Mouse (Mus musculus) forebrain, embryonic 10.5 days (tissue): ENCODE measurements around the gene Gbgt1. TPM values are rescaled to one million over a fixed set of nuclear protein-coding genes. Genes with fewer than 3 reads are reported as not detected.

Source experiments
- DNase-seq: peaks from one replicate; pipeline ENCODE4 v3.0.0-alpha.2; 2017; ENCODE audit warnings: low spot score; ENCODE audit errors: extremely low spot score
- H3K27ac ChIP-seq: fragments of 300-500 bp; sonication (generic); 2 replicates; pipeline ENCODE4 v1.5.1; 2016; ENCODE audit warnings: mild to moderate bottlenecking
- H3K27me3 ChIP-seq: fragments of 300-500 bp; sonication (generic); 2 replicates; pipeline ENCODE4 v1.6.1; 2016; ENCODE audit warnings: mild to moderate bottlenecking; ENCODE audit not compliant: poor library complexity, severe bottlenecking
- H3K36me3 ChIP-seq: fragments of 300-500 bp; sonication (generic); replicated peaks from 2 replicates; pipeline ENCODE4 v1.6.1; 2016; ENCODE audit warnings: mild to moderate bottlenecking, moderate library complexity
- H3K4me1 ChIP-seq: fragments of 300-500 bp; sonication (generic); 2 replicates; pipeline ENCODE4 v1.6.1; 2016
- H3K4me3 ChIP-seq: fragments of 300-500 bp; sonication (generic); 2 replicates; pipeline ENCODE4 v1.5.1; 2016; ENCODE audit warnings: mild to moderate bottlenecking, moderate library complexity
- H3K9me3 ChIP-seq: fragments of 300-500 bp; sonication (generic); 2 replicates; pipeline ENCODE4 v1.6.1; 2016; ENCODE audit warnings: mild to moderate bottlenecking, moderate library complexity
- WGBS: fragments of 180-500 bp; shearing (Covaris S2); methylation state at CpG from one replicate; pipeline ENCODE4 v1.1.7; 2016; 5-methylcytosine and 5-hydroxymethylcytosine counted together
- polyA plus RNA-seq: library from polyadenylated mRNA; unstranded; fragments of >200 nt; fragmentation: Nextera tagmentation; extraction: Ambion mirVana; gene quantifications from 2 replicates; pipeline ENCODE4 v1.2.1, GENCODE M21; 2016

The Gbgt1 gene
- not detected in 2 replicates for polyA plus RNA-seq

DNA sequence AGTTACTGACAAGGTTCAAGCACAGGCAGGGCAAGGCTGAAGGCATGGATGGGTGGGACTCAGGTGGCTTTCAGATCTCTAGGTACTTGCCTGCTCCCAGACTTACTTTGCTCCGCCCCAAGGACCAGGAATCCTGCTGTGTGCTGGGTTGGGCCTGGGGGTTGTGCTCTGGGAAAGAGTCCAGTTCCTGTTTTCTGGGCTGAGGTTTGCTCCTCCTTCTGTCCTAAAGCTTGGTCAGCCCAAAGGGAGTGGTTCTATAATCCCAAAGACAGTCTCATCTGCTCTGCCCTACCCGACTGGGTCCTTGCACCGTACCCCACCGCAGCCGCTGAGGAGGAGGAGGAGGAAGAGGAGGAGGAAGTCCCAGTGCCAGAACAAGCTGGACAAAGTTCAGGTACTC is at the start of gene Gbgt1:
Gene Gbgt1 (plus strand): TSS at position 221 of the 400 bp plus-strand sequence.
- Histone ChIP-seq H3K9me3 (0 out of 2 replicates have a peak, but pooled peaks cover 3% of the 10 kb centered on the region), H3K4me3 (no peak within 1 kb of the TSS), H3K36me3 (no peaks in the 10 kb centered on the region), H3K27ac (no peak within 1 kb of the TSS), H3K27me3 (no peaks in the 10 kb centered on the region), H3K4me1 (no peaks in the 10 kb centered on the region)
- WGBS: 83% methylated on average over 5 of the region's 5 CpGs
- no peak for DNase-seq

DNA sequence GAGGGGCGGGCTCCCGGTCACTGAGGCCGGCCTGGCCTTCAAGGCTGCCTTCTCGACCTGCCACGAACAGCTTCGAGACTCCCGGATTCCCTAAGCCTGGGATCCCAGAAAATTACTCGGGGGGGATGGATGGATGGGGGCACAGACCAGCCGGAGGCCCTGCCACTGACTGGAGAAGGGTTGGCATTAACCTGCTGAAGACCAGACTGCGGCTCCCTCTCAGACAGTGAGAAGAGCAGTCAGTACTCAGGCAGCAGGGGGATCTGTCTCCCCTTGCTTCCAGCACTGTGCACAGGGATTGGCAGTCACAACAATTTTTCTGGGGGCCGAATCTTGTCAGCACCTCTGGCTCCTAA is 49.4 kb upstream of the Gbgt1 start:
- Histone ChIP-seq H3K27me3 (peaks cover 37% of the 10 kb centered on the region), H3K27ac (peak overlapping the region; percentile 92), H3K36me3 (peaks cover 25% of the 10 kb centered on the region), H3K4me1 (peaks cover 25% of the 10 kb centered on the region), H3K4me3 (peak overlapping the region; percentile 83), H3K9me3 (no peaks in the 10 kb centered on the region)
- DNase-seq: no peak
- WGBS: 10% methylated on average over 11 of the region's 11 CpGs

DNA sequence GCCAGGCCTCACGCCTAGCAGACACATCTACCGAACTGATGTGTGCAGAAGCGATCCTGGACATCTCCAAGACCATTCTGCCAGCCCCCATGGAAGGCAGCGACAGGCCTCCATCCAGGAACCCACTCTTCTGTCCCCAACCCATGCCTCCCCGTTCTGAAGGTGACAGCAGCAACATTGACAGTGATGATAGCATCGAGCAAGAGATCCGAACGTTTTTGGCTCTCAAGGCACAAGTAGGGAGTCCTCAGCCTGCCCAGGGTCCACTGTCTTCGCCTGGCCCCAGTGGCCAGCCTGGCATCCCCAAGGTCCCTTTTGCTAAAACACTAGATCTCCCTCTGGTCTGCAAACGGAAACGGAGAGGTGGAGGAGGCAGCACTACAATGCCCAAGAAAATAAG is 45.0 kb upstream of the Gbgt1 start:
- peaks cover 14% of the 10 kb centered on the region for H3K27me3 ChIP-seq
- peaks cover 46% of the 10 kb centered on the region for H3K36me3 ChIP-seq
- no peak overlapping the region for H3K27ac ChIP-seq
- H3K9me3 ChIP-seq: no peaks in the 10 kb centered on the region
- H3K4me1 ChIP-seq: peaks cover 15% of the 10 kb centered on the region
- 92% methylated on average over 11 of the region's 11 CpGs for WGBS
- DNase-seq: no peak
- no peak overlapping the region for H3K4me3 ChIP-seq

DNA sequence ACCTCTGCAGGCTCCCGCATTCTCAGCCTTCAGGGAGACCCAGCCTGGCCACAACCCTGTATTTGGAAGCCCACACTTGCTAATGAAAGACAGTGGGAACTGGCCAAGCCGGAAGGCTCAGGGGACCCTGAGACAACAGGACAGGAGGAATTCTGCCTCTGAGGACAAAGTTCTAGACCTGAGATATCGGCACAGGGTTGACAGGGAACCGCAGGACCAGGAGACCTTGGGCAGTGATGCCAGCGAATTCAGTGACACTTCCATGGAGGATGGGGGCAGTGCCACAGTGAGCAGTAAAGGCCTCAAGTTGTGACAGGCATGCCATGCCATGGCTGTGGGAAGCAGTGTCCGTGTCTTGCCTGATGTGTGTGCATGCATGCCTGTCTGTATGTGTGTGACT is 43.2 kb upstream of the Gbgt1 start:
- Histone ChIP-seq H3K4me3 (no peak overlapping the region), H3K4me1 (no peaks in the 10 kb centered on the region), H3K9me3 (no peaks in the 10 kb centered on the region), H3K27me3 (no peaks in the 10 kb centered on the region; the same call in 1 of the 2 replicates), H3K36me3 (peaks cover 46% of the 10 kb centered on the region), H3K27ac (no peak overlapping the region)
- DNase-seq: no peak
- 95% methylated on average over 6 of the region's 6 CpGs for WGBS

DNA sequence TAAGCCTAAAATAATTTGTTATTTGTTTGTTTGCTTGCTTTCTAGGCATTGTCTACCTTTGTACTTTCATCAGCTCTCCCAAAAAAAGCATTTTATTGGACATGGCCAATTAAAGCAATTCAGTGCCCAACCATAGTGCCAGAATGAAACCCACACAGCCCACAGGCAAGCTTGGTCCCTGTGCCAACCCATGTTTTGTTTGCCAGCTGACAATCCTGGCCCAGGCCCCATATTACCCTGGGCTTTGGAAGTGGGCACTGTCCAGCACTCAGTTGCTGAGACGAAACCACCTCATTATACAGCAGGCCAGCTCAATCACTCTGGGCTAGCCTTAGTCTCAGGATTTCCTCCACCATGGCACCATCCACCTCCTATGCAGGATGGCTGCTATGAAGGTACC is 40.1 kb upstream of the Gbgt1 start:
- Histone ChIP-seq H3K27me3 (no peaks in the 10 kb centered on the region), H3K36me3 (peaks cover 27% of the 10 kb centered on the region), H3K4me3 (no peak overlapping the region), H3K4me1 (no peaks in the 10 kb centered on the region), H3K9me3 (no peaks in the 10 kb centered on the region), H3K27ac (no peak overlapping the region)
- 83% methylated on average over 1 of the region's 1 CpGs for WGBS
- no peak for DNase-seq

DNA sequence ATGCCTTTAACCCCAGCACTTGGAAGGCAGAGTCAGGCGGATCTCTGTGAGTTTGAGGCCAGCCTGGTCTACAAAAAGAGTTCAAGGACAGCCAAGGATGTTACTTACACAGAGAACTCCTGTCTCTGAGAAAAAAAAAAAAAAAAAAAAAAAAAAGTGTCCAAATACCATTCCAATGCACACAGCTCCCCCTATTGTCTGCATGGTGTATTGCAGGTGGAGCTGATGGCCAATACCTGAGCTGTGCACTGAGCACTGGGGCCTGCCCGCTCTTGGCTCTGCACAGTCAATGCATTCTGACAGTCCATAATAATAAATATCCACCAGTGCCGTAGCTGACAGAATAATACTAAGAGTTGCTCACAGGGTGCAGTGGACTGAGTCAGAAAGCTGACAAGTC is 32.8 kb upstream of the Gbgt1 start:
- WGBS: 49% methylated on average over 3 of the region's 3 CpGs
- H3K4me1 ChIP-seq: peaks cover 31% of the 10 kb centered on the region
- H3K9me3 ChIP-seq: no peaks in the 10 kb centered on the region
- H3K27ac ChIP-seq: no peak overlapping the region
- peaks cover 3% of the 10 kb centered on the region for H3K36me3 ChIP-seq
- no peak overlapping the region for H3K4me3 ChIP-seq
- peaks cover 18% of the 10 kb centered on the region for H3K27me3 ChIP-seq
- DNase-seq: peak; percentile 59

DNA sequence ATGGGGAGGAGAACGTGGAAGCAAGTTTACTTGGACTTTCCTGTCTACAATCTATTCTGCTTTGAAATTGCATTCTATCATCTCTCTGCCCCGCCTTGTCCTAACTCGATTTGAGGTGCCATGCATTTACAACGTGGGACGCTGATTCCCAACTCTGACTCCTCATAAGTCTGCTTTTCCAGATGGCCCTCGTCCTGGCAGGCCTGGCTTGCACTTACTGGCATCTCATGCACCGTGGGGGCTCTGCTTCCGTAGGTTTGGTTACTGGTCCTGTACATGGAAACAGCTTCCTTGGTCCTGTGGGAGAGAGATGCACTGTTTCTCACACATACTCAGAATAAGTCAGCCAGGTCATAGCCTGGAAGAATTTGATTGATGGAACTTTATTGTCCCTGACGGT is 31.8 kb upstream of the Gbgt1 start:
- Histone ChIP-seq H3K36me3 (peaks cover 13% of the 10 kb centered on the region), H3K27me3 (peaks cover 18% of the 10 kb centered on the region), H3K4me3 (no peak overlapping the region), H3K4me1 (peaks cover 34% of the 10 kb centered on the region), H3K27ac (no peak overlapping the region), H3K9me3 (no peaks in the 10 kb centered on the region; the same call in 1 of the 2 replicates)
- whole genome bisulfite sequencing: 86% methylated on average over 9 of the region's 9 CpGs
- DNase-seq: no peak

DNA sequence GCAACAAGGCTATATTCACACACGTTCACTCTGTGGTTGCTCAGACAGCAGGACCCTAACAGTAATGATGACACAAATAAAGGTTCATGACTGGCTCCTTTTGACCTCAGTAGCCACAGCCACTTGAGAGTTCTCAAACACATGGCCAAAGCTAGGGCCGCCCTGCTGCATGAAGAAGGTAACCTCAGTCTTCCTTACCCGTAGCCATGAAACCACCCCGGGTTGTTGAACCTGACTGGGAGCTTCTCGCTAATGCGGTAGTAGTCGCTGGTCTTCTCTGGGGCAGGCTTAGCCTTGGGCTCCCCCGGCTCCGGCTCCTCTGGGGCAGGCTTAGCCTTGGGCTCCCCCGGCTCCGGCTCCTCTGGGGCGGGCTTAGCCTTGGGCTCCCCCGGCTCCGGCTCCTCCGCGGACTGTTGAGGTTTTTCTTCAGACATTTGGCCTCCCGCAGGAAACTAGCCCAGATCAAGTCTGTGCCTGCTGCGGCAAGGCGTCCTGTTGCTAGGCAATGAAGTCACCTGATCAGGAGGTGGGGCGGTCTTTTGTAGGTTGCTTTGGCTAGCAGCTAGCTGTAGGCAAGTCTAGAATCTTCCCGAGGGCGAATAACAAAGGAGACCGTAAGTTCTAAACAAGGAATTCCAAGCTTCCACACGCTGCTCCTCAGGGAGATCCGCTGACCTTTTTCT is 30.7 kb upstream of the Gbgt1 start, which contains the start of gene 1700007K13Rik:
Gene 1700007K13Rik (minus strand): TSS at position 497 of the 683 bp plus-strand sequence.
- H3K27ac ChIP-seq: peak within 1 kb of the TSS; percentile 83
- no peaks in the 10 kb centered on the region; the same call in 1 of the 2 replicates for H3K9me3 ChIP-seq
- 5% methylated on average over 25 of the region's 25 CpGs for WGBS

DNA sequence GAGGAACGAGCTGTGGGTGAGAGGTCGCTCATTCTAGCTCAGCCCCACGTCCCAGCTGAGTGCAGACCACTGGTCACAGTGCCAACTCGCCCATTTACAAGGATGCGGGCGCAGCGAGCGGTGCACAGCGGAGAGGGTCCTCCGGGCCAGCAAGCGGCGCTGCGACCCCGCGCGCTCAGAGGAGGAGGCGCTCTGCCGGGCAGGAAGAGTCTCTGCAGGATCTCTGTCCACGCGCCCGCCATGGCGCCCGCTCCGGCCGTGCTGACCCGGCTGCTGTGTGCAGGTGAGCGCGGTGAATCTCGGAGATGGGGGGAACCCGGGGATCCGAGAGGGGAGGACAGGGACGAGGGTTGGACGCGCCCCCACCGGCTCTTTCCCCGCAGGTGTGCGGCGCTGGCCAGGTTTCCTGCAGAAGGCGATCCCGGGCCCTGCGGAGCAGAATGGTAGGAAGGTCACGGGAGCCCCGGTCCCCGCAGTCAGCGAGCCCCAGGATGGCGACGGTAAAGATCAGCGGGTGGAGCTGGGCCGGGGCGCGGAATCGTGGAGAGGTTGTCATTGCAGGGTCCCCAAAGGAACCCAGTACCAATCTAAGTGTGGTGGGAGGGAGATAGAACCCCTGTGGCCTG is 28.7 kb upstream of the Gbgt1 start, which contains the start of gene Mrps2:
Gene Mrps2 (plus strand): TSS at position 207 of the 626 bp plus-strand sequence.
- H3K4me1 ChIP-seq: peaks cover 34% of the 10 kb centered on the region
- H3K4me3 ChIP-seq: peak within 1 kb of the TSS; percentile 99
- peaks cover 44% of the 10 kb centered on the region for H3K36me3 ChIP-seq
- H3K27me3 ChIP-seq: peaks cover 18% of the 10 kb centered on the region
- DNase-seq: peak; percentile 88
- WGBS: under 1% methylated on average over 52 of the region's 52 CpGs
- H3K27ac ChIP-seq: peak within 1 kb of the TSS; percentile 96
- H3K9me3 ChIP-seq: peaks cover 9% of the 10 kb centered on the region; the same call in 1 of the 2 replicates

More for the DNA sequence above, 30.7 kb upstream of the Gbgt1 start, which contains the start of gene 1700007K13Rik:
- Histone ChIP-seq H3K36me3 (peaks cover 24% of the 10 kb centered on the region), H3K27me3 (peaks cover 18% of the 10 kb centered on the region), H3K4me1 (peaks cover 34% of the 10 kb centered on the region), H3K4me3 (peak within 1 kb of the TSS; percentile 51)
- peak; percentile 82 for DNase-seq

DNA sequence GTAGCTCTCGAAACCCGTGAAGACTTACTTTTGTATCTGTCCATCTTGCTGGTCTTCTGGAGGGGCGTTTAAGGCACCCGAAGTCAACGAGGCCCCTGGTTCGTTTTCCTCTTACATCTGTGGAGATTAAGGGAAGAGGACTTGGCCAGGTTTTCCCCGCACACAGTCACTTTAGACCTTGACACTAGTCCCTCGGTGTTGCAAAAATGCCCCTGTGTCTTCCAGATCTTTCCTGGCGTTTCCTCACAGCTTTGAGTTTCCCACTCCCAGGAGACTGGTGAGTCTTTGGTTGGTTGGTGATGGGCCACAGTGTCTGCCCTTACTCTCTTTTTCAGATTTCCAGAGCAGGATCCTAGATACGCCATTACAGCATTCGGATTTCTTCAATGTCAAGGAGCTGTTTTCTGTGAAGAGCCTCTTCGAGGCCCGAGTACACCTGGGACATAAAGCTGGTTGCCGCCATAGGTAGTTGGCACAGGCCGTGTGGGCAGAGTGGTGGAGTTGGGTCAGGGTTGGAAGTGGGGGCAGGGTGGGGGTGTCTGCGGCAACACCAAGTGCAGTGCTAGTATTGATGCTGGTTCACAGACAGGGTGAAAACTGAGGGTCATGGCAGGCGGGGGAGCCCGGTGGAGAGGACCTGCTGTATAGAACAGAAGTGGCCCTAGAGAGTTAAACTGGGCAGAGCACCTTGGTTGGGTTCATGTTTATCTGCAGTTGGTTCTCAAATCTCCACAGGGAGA is 28.0 kb upstream of the Gbgt1 start:
- Histone ChIP-seq H3K9me3 (peaks cover 13% of the 10 kb centered on the region; the same call in 1 of the 2 replicates), H3K27me3 (peaks cover 18% of the 10 kb centered on the region), H3K36me3 (peaks cover 49% of the 10 kb centered on the region), H3K27ac (peak overlapping the region; percentile 96), H3K4me3 (peak overlapping the region; percentile 99), H3K4me1 (peaks cover 34% of the 10 kb centered on the region)
- DNase-seq: no peak
- 55% methylated on average over 18 of the region's 18 CpGs for WGBS

DNA sequence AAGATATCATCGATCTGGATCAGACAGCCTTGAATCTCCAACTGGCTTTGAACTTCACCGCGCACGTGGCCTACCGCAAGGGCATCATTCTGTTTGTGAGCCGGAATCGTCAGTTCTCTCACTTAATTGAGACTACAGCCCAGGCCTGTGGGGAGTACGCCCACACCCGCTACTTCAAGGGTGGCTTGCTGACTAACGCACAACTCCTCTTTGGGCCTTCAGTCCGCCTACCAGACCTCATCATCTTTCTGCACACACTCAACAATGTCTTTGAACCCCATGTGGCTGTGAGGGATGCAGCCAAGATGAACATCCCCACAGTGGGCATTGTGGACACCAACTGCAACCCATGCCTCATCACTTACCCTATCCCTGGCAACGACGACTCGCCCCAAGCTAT is 27.2 kb upstream of the Gbgt1 start:
- no peak overlapping the region for H3K27ac ChIP-seq

DNA sequence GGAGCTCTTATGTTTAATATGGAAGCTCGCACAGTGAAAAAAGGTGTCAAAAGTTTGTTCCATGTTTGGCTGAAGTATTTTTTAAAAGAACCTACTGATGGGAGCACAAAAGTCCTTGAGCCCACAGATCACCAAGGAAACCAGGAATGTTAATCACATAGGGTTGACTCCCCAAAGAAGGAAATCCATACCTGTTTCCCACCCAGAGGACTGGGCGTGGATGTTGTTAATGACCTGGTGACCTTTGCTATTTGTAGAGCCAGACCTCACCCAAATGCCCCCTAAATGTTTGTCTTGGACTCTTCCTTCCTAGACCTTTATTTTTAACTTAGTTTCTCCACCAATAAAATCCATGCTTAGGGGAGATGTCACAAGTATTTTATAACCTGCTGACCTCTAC is 26.1 kb upstream of the Gbgt1 start:
- Histone ChIP-seq H3K4me1 (peaks cover 29% of the 10 kb centered on the region), H3K27ac (no peak overlapping the region), H3K4me3 (no peak overlapping the region), H3K36me3 (peaks cover 49% of the 10 kb centered on the region), H3K9me3 (peaks cover 13% of the 10 kb centered on the region; the same call in 1 of the 2 replicates), H3K27me3 (peaks cover 3% of the 10 kb centered on the region; the same call in 1 of the 2 replicates)
- WGBS: 93% methylated on average over 2 of the region's 2 CpGs
- DNase-seq: no peak

More for the DNA sequence above, 27.2 kb upstream of the Gbgt1 start:
- no peak overlapping the region for H3K4me3 ChIP-seq
- WGBS: 98% methylated on average over 14 of the region's 14 CpGs
- H3K27me3 ChIP-seq: peaks cover 14% of the 10 kb centered on the region
- no peak for DNase-seq
- H3K9me3 ChIP-seq: peaks cover 13% of the 10 kb centered on the region; the same call in 1 of the 2 replicates
- H3K36me3 ChIP-seq: peaks cover 49% of the 10 kb centered on the region
- peaks cover 34% of the 10 kb centered on the region for H3K4me1 ChIP-seq
